Mouse (Mus musculus): Measurements from ENCODE around the gene Glis1.

DNA sequence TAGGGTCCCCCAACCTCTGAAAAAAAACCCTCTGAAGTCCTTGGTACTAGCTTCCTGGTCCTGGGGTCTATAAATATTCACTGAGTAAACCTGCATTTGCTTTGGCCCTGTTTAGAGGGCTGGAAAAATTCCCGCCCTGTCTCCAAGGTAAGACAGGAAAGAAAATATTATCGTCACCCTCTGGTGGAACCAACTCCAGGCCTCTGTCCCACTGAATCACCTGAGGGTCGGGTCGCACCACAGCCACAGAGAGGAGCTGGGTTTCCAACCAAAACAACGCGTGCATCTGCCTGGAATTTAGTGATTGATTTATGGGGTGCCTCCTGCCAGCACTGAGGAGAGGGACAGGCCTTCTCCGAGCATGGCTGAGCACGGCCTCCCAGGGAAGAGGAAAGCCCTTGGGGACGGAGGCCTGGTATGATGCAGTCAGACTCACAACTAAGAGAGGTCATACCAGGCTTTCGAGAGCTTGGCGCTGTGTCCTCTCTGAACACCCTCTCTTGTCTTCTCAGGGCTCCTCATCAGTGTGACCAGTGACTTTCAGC is 89.3 kb downstream of the Glis1 start:
- TF ChIP-seq CTCF (IDR thresholded peaks at IDR 0.05; ENCODE audit: low read depth) (no peak), EP300 (optimal IDR thresholded peaks at IDR 0.05) (no peak)
